Mouse (Mus musculus) forebrain, postnatal 0 days (tissue): ENCODE measurements around the gene Col15a1. TPM values are rescaled to one million over a fixed set of nuclear protein-coding genes. Genes with fewer than 3 reads are reported as not detected.

Source experiments
- ATAC-seq: fragments of 200-750 bp; cut with Nextera tagmentation; 2 replicates; pipeline ENCODE4 v1.8.0; 2017; ENCODE audit warnings: mild to moderate bottlenecking, moderate library complexity
- DNase-seq: peaks from one replicate; pipeline ENCODE4 v3.0.0-alpha.2; 2015
- H3K27ac ChIP-seq: fragments of 300-500 bp; sonication (generic); 2 replicates; pipeline ENCODE4 v1.5.1; 2014; ENCODE audit warnings: low read depth, mild to moderate bottlenecking, antibody characterized with exemption, low read length, moderate library complexity, mixed read lengths
- H3K27me3 ChIP-seq: fragments of 300-500 bp; sonication (generic); 2 replicates; pipeline ENCODE4 v1.6.1; 2014; ENCODE audit warnings: mild to moderate bottlenecking, low read length, mixed read lengths; ENCODE audit not compliant: insufficient read depth
- H3K36me3 ChIP-seq: fragments of 300-500 bp; sonication (generic); 2 replicates; pipeline ENCODE4 v1.6.1; 2014; ENCODE audit warnings: mild to moderate bottlenecking, moderate library complexity; ENCODE audit not compliant: insufficient read depth
- H3K4me1 ChIP-seq: fragments of 300-500 bp; sonication (generic); 2 replicates; pipeline ENCODE4 v1.6.1; 2014; ENCODE audit warnings: antibody characterized with exemption; ENCODE audit not compliant: insufficient read depth
- H3K4me2 ChIP-seq: fragments of 300-500 bp; sonication (generic); 2 replicates; pipeline ENCODE4 v1.6.1; 2014; ENCODE audit warnings: low read depth, mild to moderate bottlenecking, moderate library complexity
- H3K4me3 ChIP-seq: fragments of 300-500 bp; sonication (generic); 2 replicates; pipeline ENCODE4 v1.5.1; 2014; ENCODE audit warnings: low read depth, low read length, mixed read lengths
- H3K9ac ChIP-seq: fragments of 300-500 bp; sonication (generic); 2 replicates; pipeline ENCODE4 v1.6.1; 2014; ENCODE audit warnings: mild to moderate bottlenecking
- H3K9me3 ChIP-seq: fragments of 300-500 bp; sonication (generic); 2 replicates; pipeline ENCODE4 v1.6.1; 2016; ENCODE audit warnings: low read length
- CTCF ChIP-seq: sonication (generic); IDR thresholded peaks from 2 replicates; pipeline ENCODE4 v1.5.1; 2016; ENCODE audit warnings: antibody characterized with exemption, control low read depth, low read depth
- WGBS: fragments of 180-500 bp; shearing (Covaris S2); extraction: QIAGEN DNeasy Blood & Tissue Kit; methylation state at CpG from one replicate; pipeline ENCODE4 v1.1.7; 2014; 5-methylcytosine and 5-hydroxymethylcytosine counted together
- polyA plus RNA-seq: library from polyadenylated mRNA; unstranded; fragments of >200 nt; fragmentation: Nextera tagmentation; extraction: Ambion mirVana; gene quantifications from 2 replicates; pipeline ENCODE4 v1.2.1, GENCODE M21; 2015
- total RNA-seq: library from RNA; depleted of rRNA; stranded (reverse); fragments of >200 nt; gene quantifications from 2 replicates; pipeline ENCODE4 v1.2.3, GENCODE M21; 2014; rRNA removed

Gene Col15a1
- total RNA-seq: 6.2 TPM in 2 replicates
- polyA plus RNA-seq: 2.0 and 2.5 TPM in 2 replicates

- H3K27me3 ChIP-seq: peaks cover 21% of the 10 kb centered on the region
- TF ChIP-seq CTCF: no peak
- H3K9me3 ChIP-seq: no peaks in the 10 kb centered on the region
- peak within 1 kb of the TSS; percentile 49 for H3K4me3 ChIP-seq
- H3K4me1 ChIP-seq: no peaks in the 10 kb centered on the region
- peak; percentile 27 for DNase-seq
- 1% methylated on average over 37 of the region's 45 CpGs for WGBS
- ATAC-seq: peak; percentile 63
- no peaks in the 10 kb centered on the region for H3K36me3 ChIP-seq
- peak within 1 kb of the TSS; percentile 57 for H3K9ac ChIP-seq
- H3K4me2 ChIP-seq: peak within 1 kb of the TSS; percentile 89
- no peak within 1 kb of the TSS for H3K27ac ChIP-seq
These were observed at the start of gene Col15a1 for GRCm38 (mm10) chr4:47207969-47208420. Col15a1 (plus strand) TSS chr4:47208161.

DNA sequence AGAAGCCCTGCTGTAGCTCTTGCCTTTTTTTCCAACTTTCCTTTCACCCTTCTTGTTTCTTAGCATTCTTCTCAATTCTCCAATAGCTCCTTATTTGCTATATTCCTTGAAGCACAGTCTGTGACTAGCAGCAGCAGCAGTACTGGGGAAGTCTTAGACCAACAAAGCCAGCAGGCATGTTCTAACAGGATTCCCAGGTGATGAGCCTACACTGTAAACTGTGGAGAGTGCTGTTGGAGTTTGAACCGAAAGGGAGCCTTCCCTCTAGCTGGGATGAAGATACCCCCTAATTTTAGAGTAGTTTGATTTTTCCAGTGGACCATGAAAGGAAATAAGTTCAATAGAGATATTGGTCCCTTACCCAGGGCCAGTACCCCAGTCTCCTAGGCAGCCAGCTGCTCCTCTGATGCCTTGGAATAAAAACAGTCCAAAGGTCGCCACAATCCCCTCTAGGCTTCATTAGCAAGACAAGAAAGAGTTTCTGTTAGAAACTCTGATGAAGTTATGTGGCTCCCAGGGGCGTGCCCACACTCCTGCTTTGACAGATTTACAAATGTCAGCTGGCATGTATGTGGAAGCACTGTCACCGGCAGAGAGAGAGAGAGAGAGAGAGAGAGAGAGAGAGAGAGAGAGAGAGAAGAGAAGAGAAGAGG lies 46.7 kb upstream of the Col15a1 start:
- Histone ChIP-seq H3K9ac (no peak overlapping the region), H3K4me3 (no peak overlapping the region), H3K4me1 (no peaks in the 10 kb centered on the region), H3K4me2 (no peak overlapping the region), H3K9me3 (0 out of 2 replicates have a peak, but pooled peaks cover 4% of the 10 kb centered on the region), H3K36me3 (no peaks in the 10 kb centered on the region), H3K27me3 (no peaks in the 10 kb centered on the region), H3K27ac (no peak overlapping the region)
- ATAC-seq (no peak), DNase-seq (no peak)
- no peak for TF ChIP-seq CTCF
- WGBS: 7% methylated on average over 3 of the region's 4 CpGs

DNA sequence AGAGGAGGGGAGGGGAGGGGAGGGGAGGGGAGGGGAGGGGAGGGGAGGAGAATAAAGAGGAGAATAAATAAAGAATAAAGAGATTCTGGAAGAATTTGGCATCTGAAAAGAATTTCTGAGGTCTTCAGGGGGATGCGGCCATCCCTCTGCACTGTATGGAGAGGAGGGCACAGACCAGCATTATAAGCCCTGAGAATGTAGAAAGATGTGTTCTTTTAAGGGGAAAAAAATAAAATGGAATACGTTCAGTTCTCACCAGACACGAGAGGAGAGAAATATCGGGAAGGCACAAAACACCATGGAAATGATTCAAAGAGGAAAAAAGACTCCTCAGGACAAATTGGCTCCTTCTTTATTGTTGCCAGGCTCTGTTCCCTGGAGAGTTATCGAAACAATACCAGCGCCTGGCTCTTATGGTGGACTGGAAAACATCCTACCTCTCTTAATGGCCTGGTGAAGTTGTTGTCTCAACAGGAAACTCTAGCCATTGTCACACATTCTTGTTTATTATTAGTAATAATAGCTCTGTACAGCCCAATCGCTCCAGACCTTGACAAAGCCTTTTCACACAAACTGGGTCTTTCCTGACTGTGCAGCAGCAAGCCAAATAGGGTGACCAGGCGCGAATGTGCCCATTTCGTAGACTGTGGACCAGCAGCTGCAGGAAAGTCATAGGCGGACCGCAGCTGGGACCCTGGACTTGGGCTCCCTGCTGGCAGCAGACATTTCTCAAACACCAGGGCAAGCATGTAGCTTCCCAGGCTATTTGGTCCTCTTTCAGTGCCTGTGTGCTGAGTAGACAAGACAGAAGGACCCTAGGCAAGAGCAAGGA lies 46.0 kb upstream of the Col15a1 start:
- DNase-seq: no peak
- Histone ChIP-seq H3K27ac (no peak overlapping the region), H3K4me1 (no peaks in the 10 kb centered on the region), H3K9ac (no peak overlapping the region), H3K4me2 (no peak overlapping the region), H3K27me3 (no peaks in the 10 kb centered on the region), H3K36me3 (no peaks in the 10 kb centered on the region), H3K4me3 (no peak overlapping the region), H3K9me3 (0 out of 2 replicates have a peak, but pooled peaks cover 4% of the 10 kb centered on the region)
- no peak for TF ChIP-seq CTCF
- WGBS: 44% methylated on average over 12 of the region's 12 CpGs
- no peak for ATAC-seq

- Histone ChIP-seq H3K9me3 (no peaks in the 10 kb centered on the region), H3K4me2 (no peak overlapping the region), H3K9ac (no peak overlapping the region), H3K4me3 (no peak overlapping the region), H3K36me3 (no peaks in the 10 kb centered on the region), H3K4me1 (no peaks in the 10 kb centered on the region), H3K27me3 (no peaks in the 10 kb centered on the region), H3K27ac (no peak overlapping the region)
- DNase-seq (no peak), ATAC-seq (no peak)
- 44% methylated on average over 1 of the region's 1 CpGs for WGBS
- TF ChIP-seq CTCF: no peak
These were observed 35.6 kb upstream of the Col15a1 start for GRCm38 (mm10) chr4:47172314-47172713.

- H3K36me3 ChIP-seq: no peaks in the 10 kb centered on the region
- no peak overlapping the region for H3K4me3 ChIP-seq
- DNase-seq: no peak
- no peaks in the 10 kb centered on the region for H3K27me3 ChIP-seq
- ATAC-seq: no peak
- H3K9me3 ChIP-seq: no peaks in the 10 kb centered on the region
- H3K4me2 ChIP-seq: no peak overlapping the region
- no peaks in the 10 kb centered on the region for H3K4me1 ChIP-seq
- no peak for TF ChIP-seq CTCF
- WGBS: 82% methylated on average over 8 of the region's 8 CpGs
- H3K9ac ChIP-seq: no peak overlapping the region
- no peak overlapping the region for H3K27ac ChIP-seq
These were observed 30.9 kb upstream of the Col15a1 start for GRCm38 (mm10) chr4:47177101-47177500.

DNA sequence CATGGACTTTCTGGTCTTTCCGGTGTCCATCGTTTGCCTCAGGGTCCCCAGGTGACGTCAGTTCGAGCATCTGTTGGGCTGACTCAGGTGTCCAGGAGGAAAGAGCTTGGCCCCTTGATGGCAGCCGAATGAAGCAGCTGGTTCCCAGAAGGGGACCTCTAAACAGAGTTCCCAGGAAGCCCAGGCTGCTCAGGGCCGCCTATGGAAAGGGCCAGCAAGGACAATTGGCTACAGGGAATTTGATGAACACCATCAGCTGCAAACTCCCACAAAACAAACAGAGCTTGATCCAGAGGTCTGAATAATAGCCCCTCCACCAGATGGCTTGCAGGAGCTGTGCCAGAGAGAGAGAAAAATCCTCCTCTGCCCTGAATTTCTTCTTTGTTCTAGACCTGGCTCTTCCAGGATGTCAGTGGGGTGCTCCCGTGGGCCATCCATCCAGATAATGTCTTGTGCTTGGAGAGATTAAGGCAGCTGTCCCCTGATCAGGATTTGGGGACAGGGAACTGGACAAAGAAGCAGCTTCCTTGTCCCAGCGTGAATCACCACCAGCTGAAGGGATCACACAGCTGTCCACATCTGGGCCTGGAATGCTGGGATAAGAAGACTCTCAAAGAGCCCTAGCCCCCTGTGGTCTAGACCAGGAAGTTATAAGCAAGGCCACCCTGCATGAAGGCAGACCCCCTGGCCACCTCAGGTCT lies 29.6 kb upstream of the Col15a1 start:
- Histone ChIP-seq H3K4me1 (no peaks in the 10 kb centered on the region), H3K9ac (no peak overlapping the region), H3K4me3 (no peak overlapping the region), H3K9me3 (no peaks in the 10 kb centered on the region), H3K4me2 (no peak overlapping the region), H3K27ac (no peak overlapping the region), H3K36me3 (no peaks in the 10 kb centered on the region), H3K27me3 (no peaks in the 10 kb centered on the region)
- TF ChIP-seq CTCF: no peak
- DNase-seq (no peak), ATAC-seq (no peak; the same call in 1 of the 2 replicates)
- 58% methylated on average over 8 of the region's 8 CpGs for WGBS
